Mouse (Mus musculus): ENCODE measurements around the gene Elmo1. TPM values are rescaled to one million over a fixed set of nuclear protein-coding genes. Genes with fewer than 3 reads are reported as not detected.

Elmo1 gene
- polyA plus RNA-seq, 1 experiment from 2014 or later, result 24.3 TPM

- 76% methylated on average over 7 of the region's 7 CpGs for WGBS
- 0 out of 2 replicates have a peak, but pooled peaks have one; percentile 13 for ATAC-seq
- H3K9me3 ChIP-seq (replicated peaks), result no peaks in the 10 kb centered on the region; the same call in 1 of the 2 replicates
- H3K4me3 ChIP-seq, result no peak overlapping the region
- H3K27me3 ChIP-seq, result no peaks in the 10 kb centered on the region
- H3K4me2 ChIP-seq, result no peak overlapping the region
- H3K27ac ChIP-seq, result no peak overlapping the region
- peaks cover 4% of the 10 kb centered on the region; the same call in 1 of the 2 replicates for H3K4me1 ChIP-seq
- no peak overlapping the region for H3K9ac ChIP-seq
- no peaks in the 10 kb centered on the region for H3K36me3 ChIP-seq (ENCODE audit: poor library complexity, severe bottlenecking)
These were observed 275.6 kb downstream of the Elmo1 start for GRCm38 (mm10) chr13:20365828-20366593.

DNA sequence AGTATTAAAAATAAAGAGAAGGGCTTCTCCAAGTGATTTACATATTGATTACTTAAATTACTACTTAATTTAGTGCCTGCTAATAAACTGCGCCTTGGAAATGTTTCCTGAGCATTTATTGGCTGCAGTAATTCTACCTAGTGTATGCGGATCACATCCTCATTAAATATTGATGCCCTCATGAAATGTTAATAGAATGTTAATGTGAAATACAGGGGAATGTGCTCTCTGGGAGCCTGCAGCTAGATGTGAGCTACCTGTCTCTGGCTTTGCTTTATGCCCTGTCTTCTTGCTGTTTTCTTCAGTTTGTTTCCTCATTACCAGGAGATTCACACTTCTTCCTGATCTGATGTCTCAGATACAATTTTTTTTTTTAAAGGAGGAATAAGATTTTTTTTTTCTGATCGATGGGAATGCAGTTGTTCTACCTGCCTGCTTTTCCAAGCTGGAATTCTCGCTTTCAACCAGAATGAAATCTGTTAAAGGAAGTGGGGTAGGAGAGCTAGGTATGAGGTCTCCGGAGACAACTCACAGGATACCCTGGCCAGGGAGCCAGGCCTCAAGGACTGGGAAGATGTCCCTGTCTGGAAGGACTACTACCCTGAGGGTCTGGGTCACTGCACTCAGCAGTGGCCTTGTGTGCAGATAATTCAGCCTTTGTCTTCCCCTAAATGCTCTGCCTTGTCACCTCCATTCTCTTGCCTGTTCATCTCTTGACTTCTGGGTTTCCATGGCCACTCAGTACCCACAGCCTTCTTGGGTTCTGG is 279.8 kb downstream of the Elmo1 start:
- H3K9me3 ChIP-seq (replicated peaks), result no peaks in the 10 kb centered on the region; the same call in 1 of the 2 replicates
- ATAC-seq, result peak; percentile 67; the same call in 1 of the 2 replicates
- no peak overlapping the region for H3K9ac ChIP-seq
- no peak overlapping the region for H3K4me2 ChIP-seq
- no peaks in the 10 kb centered on the region for H3K27me3 ChIP-seq
- no peak overlapping the region for H3K4me3 ChIP-seq
- WGBS, result 84% methylated on average over 5 of the region's 5 CpGs
- no peaks in the 10 kb centered on the region for H3K36me3 ChIP-seq (ENCODE audit: poor library complexity, severe bottlenecking)
- peak overlapping the region; percentile 19; the same call in 1 of the 2 replicates for H3K27ac ChIP-seq
- peaks cover 4% of the 10 kb centered on the region; the same call in 1 of the 2 replicates for H3K4me1 ChIP-seq

DNA sequence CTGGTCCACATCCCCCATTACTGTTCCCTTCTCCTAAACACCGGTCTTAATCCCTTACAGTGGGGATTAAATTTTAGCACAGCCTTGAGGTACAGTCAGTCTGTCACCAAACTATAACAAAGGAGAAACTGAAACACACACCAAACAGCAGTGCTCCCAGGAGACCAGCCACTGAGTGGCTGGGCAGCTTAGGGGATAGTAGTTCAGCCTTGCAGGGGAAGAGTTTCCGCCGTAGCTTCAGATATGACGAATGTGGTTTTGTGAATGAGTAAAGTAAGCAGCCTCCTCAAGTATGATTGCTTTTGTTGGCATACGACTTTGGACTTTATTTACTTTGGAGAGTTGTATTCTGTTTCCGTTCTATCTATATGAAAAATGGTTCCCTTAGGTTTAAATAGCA is 281.1 kb downstream of the Elmo1 start:
- H3K4me1 ChIP-seq, result peaks cover 4% of the 10 kb centered on the region; the same call in 1 of the 2 replicates
- H3K9ac ChIP-seq, result no peak overlapping the region
- H3K9me3 ChIP-seq (replicated peaks), result no peaks in the 10 kb centered on the region; the same call in 1 of the 2 replicates
- ATAC-seq, result no peak
- 90% methylated on average over 6 of the region's 6 CpGs for WGBS
- no peak overlapping the region for H3K4me2 ChIP-seq
- H3K27ac ChIP-seq, result no peak overlapping the region
- no peaks in the 10 kb centered on the region for H3K27me3 ChIP-seq
- no peaks in the 10 kb centered on the region for H3K36me3 ChIP-seq (ENCODE audit: poor library complexity, severe bottlenecking)
- H3K4me3 ChIP-seq, result no peak overlapping the region

GRCm38 (mm10) chr13:20372335-20372734 is 281.9 kb downstream of the Elmo1 start:
- no peak for ATAC-seq
- Histone ChIP-seq H3K27me3 (no peaks in the 10 kb centered on the region), H3K36me3 (ENCODE audit: poor library complexity, severe bottlenecking) (no peaks in the 10 kb centered on the region), H3K4me1 (peaks cover 4% of the 10 kb centered on the region; the same call in 1 of the 2 replicates), H3K9ac (no peak overlapping the region), H3K27ac (no peak overlapping the region), H3K9me3 (replicated peaks) (no peaks in the 10 kb centered on the region; the same call in 1 of the 2 replicates), H3K4me3 (no peak overlapping the region), H3K4me2 (no peak overlapping the region)
- WGBS, result 87% methylated on average over 4 of the region's 4 CpGs

GRCm38 (mm10) chr13:20378869-20379268 is 288.5 kb downstream of the Elmo1 start:
- Histone ChIP-seq H3K9ac (no peak overlapping the region), H3K4me2 (no peak overlapping the region), H3K9me3 (replicated peaks) (no peaks in the 10 kb centered on the region), H3K4me3 (no peak overlapping the region), H3K36me3 (ENCODE audit: poor library complexity, severe bottlenecking) (no peaks in the 10 kb centered on the region), H3K27me3 (no peaks in the 10 kb centered on the region), H3K4me1 (no peaks in the 10 kb centered on the region), H3K27ac (no peak overlapping the region)
- no peak for ATAC-seq
- 89% methylated on average over 8 of the region's 8 CpGs for WGBS

DNA sequence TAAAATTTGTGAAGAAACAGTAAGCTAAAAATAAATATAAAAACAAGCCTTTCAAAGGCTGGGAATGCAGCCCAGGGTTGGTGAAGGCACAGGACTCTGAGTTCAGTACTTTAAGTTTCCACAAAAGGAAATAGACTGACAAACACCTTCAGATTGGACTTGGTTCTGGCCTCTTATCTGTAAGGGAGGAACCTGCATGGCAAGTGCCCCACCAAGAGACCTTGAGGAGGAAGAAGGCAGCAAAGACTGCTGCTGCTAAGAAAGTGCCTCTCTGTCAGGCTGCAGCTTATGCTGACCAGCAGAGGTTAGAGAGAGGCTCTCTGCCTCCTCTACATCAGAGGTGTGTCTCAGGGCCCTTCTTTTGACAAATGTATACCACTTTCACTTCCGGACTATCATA is 293.5 kb downstream of the Elmo1 start:
- H3K9me3 ChIP-seq (replicated peaks), result no peaks in the 10 kb centered on the region
- H3K9ac ChIP-seq, result no peak overlapping the region
- H3K27me3 ChIP-seq, result no peaks in the 10 kb centered on the region
- no peak overlapping the region for H3K4me3 ChIP-seq
- 95% methylated on average over 1 of the region's 1 CpGs for WGBS
- H3K27ac ChIP-seq, result no peak overlapping the region
- no peaks in the 10 kb centered on the region for H3K36me3 ChIP-seq (ENCODE audit: poor library complexity, severe bottlenecking)
- H3K4me1 ChIP-seq, result no peaks in the 10 kb centered on the region
- no peak overlapping the region for H3K4me2 ChIP-seq
- no peak for ATAC-seq

GRCm38 (mm10) chr13:20384846-20385245 is 294.4 kb downstream of the Elmo1 start:
- Histone ChIP-seq H3K27ac (no peak overlapping the region), H3K4me1 (no peaks in the 10 kb centered on the region), H3K9ac (no peak overlapping the region), H3K4me3 (no peak overlapping the region), H3K9me3 (replicated peaks) (no peaks in the 10 kb centered on the region), H3K36me3 (ENCODE audit: poor library complexity, severe bottlenecking) (no peaks in the 10 kb centered on the region), H3K27me3 (no peaks in the 10 kb centered on the region), H3K4me2 (no peak overlapping the region)
- ATAC-seq, result no peak
- WGBS, result 87% methylated on average over 2 of the region's 2 CpGs

- Histone ChIP-seq H3K9me3 (replicated peaks) (no peaks in the 10 kb centered on the region), H3K27ac (no peak overlapping the region), H3K36me3 (ENCODE audit: poor library complexity, severe bottlenecking) (no peaks in the 10 kb centered on the region), H3K4me2 (no peak overlapping the region), H3K4me1 (no peaks in the 10 kb centered on the region), H3K4me3 (no peak overlapping the region), H3K27me3 (no peaks in the 10 kb centered on the region), H3K9ac (no peak overlapping the region)
- WGBS, result 79% methylated on average over 2 of the region's 2 CpGs
- no peak for ATAC-seq
These were observed 295.0 kb downstream of the Elmo1 start for GRCm38 (mm10) chr13:20385423-20385822.

- WGBS, result 74% methylated on average over 4 of the region's 4 CpGs
- H3K27me3 ChIP-seq, result no peaks in the 10 kb centered on the region
- H3K4me2 ChIP-seq, result no peak overlapping the region
- no peak overlapping the region for H3K9ac ChIP-seq
- H3K36me3 ChIP-seq (ENCODE audit: poor library complexity, severe bottlenecking), result no peaks in the 10 kb centered on the region
- no peak for ATAC-seq
- H3K9me3 ChIP-seq (replicated peaks), result no peaks in the 10 kb centered on the region
- no peak overlapping the region for H3K27ac ChIP-seq
- no peaks in the 10 kb centered on the region for H3K4me1 ChIP-seq
- no peak overlapping the region for H3K4me3 ChIP-seq
These were observed 296.2 kb downstream of the Elmo1 start for GRCm38 (mm10) chr13:20386462-20387141.

DNA sequence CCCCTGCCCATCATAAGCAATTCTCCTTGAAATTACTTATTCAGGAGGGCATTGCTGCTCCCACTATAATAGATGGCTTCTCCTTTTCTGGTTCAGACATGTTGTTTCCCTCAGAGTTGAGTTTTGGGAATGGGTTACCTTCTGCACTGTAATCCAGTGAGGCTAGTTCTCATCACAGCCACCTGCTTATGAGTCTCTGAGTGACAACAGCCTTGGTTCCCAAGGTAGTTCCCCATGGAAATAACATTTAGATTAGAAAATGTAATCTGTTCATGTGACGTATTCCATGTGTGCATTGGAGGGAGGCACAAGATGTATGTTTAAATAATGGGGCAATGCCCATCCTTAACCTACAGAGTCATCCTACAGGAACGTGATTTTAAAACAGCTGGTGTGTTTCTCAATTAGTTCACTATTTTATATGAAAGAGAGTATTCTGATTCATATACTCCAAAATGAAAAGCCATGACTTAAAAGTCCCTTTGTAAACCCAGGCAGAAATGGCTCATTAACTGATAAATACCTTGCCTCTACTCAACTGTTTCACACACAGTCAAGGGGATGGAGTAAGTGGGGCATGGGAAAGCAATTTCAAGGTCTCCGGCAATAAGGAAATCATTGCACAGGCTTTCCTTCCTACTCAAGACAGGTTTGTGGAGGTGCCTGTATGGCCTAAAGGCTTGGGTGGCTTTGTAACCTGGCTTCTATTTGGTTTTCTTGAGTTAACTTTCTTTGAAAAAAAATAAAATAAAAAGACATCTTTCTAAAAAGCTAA is 302.6 kb downstream of the Elmo1 start:
- no peak overlapping the region for H3K27ac ChIP-seq
- H3K36me3 ChIP-seq (ENCODE audit: poor library complexity, severe bottlenecking), result no peaks in the 10 kb centered on the region
- 84% methylated on average over 3 of the region's 3 CpGs for WGBS
- ATAC-seq, result no peak
- H3K4me1 ChIP-seq, result no peaks in the 10 kb centered on the region
- H3K9ac ChIP-seq, result no peak overlapping the region
- H3K4me3 ChIP-seq, result no peak overlapping the region
- no peaks in the 10 kb centered on the region for H3K9me3 ChIP-seq (replicated peaks)
- no peak overlapping the region for H3K4me2 ChIP-seq
- H3K27me3 ChIP-seq, result no peaks in the 10 kb centered on the region

- no peak overlapping the region for H3K27ac ChIP-seq
- H3K9ac ChIP-seq, result no peak overlapping the region
- H3K4me1 ChIP-seq, result no peaks in the 10 kb centered on the region
- no peaks in the 10 kb centered on the region for H3K36me3 ChIP-seq (ENCODE audit: poor library complexity, severe bottlenecking)
- no peak for ATAC-seq
- H3K9me3 ChIP-seq (replicated peaks), result no peaks in the 10 kb centered on the region
- H3K4me2 ChIP-seq, result no peak overlapping the region
- H3K4me3 ChIP-seq, result no peak overlapping the region
- WGBS, result 92% methylated on average over 3 of the region's 3 CpGs
- H3K27me3 ChIP-seq, result no peaks in the 10 kb centered on the region
These were observed 307.3 kb downstream of the Elmo1 start for GRCm38 (mm10) chr13:20397744-20398143.

Measured in forebrain, embryonic 13.5 days (tissue).